Mouse (Mus musculus): Measurements from ENCODE around the gene Bpifa6. TPM values are rescaled to one million over a fixed set of nuclear protein-coding genes. Genes with fewer than 3 reads are reported as not detected.

Gene Bpifa6
- total RNA-seq, 1 experiment: not detected

GRCm38 (mm10) chr2:153962821-153963331, 11.9 kb upstream of the Bpifa6 start:
- DNase-seq (ENCODE audit: low read depth, low spot score): no peak
- Histone ChIP-seq H3K4me1 (ENCODE audit: control insufficient read depth in 2 of 2, insufficient read depth in 2 of 2, low read length in 2 of 2, poor library complexity in 1 of 2) (no peaks in the 10 kb centered on the region), H3K27ac (ENCODE audit: insufficient read depth, low read depth, low read length, poor library complexity, severe bottlenecking) (no peak overlapping the region), H3K36me3 (ENCODE audit: control insufficient read depth, insufficient read depth, low read length, poor library complexity, severe bottlenecking) (no peaks in the 10 kb centered on the region), H3K9ac (ENCODE audit: insufficient read depth, low read depth, low read length, poor library complexity, severe bottlenecking) (no peak overlapping the region), H3K9me3 (ENCODE audit: control insufficient read depth, insufficient read depth, low read depth, low read length) (no peaks in the 10 kb centered on the region), H3K4me3 (ENCODE audit: insufficient read depth in 1 of 2, low read depth in 1 of 2, low read length in 2 of 2, poor library complexity in 1 of 2, severe bottlenecking in 1 of 2) (no peak overlapping the region)
- in situ Hi-C loops (cut with MboI; ENCODE audit: low sequenced_read_pairs in 2 of 2, unreplicated experiment in 2 of 2): no loop called here
- TF ChIP-seq MAFK (IDR thresholded peaks at IDR 0.05; ENCODE audit: insufficient read depth, low read depth, low read length): no peak
- no peak for TF ChIP-seq CHD2 (IDR thresholded peaks at IDR 0.05; ENCODE audit: low read depth, low read length)
- TF ChIP-seq HCFC1 (IDR thresholded peaks at IDR 0.05; ENCODE audit: borderline replicate concordance, insufficient read depth, low read length): no peak
- TF ChIP-seq ZC3H11A (IDR thresholded peaks at IDR 0.05; ENCODE audit: borderline replicate concordance, low read depth, low read length): no peak
- TF ChIP-seq ZNF384 (IDR thresholded peaks at IDR 0.05; ENCODE audit: low read depth, low read length): no peak

- TF ChIP-seq MAFK (IDR thresholded peaks at IDR 0.05; ENCODE audit: insufficient read depth, low read depth, low read length): no peak
- no peak for TF ChIP-seq HCFC1 (IDR thresholded peaks at IDR 0.05; ENCODE audit: borderline replicate concordance, insufficient read depth, low read length)
- no peak for TF ChIP-seq ZNF384 (IDR thresholded peaks at IDR 0.05; ENCODE audit: low read depth, low read length)
- no peak for TF ChIP-seq CHD2 (IDR thresholded peaks at IDR 0.05; ENCODE audit: low read depth, low read length)
- TF ChIP-seq ZC3H11A (IDR thresholded peaks at IDR 0.05; ENCODE audit: borderline replicate concordance, low read depth, low read length): no peak
- Histone ChIP-seq H3K4me3 (ENCODE audit: insufficient read depth in 1 of 2, low read depth in 1 of 2, low read length in 2 of 2, poor library complexity in 1 of 2, severe bottlenecking in 1 of 2) (no peak overlapping the region), H3K4me1 (ENCODE audit: control insufficient read depth in 2 of 2, insufficient read depth in 2 of 2, low read length in 2 of 2, poor library complexity in 1 of 2) (no peaks in the 10 kb centered on the region), H3K9me3 (ENCODE audit: control insufficient read depth, insufficient read depth, low read depth, low read length) (no peaks in the 10 kb centered on the region), H3K36me3 (ENCODE audit: control insufficient read depth, insufficient read depth, low read length, poor library complexity, severe bottlenecking) (no peaks in the 10 kb centered on the region), H3K27ac (ENCODE audit: insufficient read depth, low read depth, low read length, poor library complexity, severe bottlenecking) (no peak overlapping the region), H3K9ac (ENCODE audit: insufficient read depth, low read depth, low read length, poor library complexity, severe bottlenecking) (no peak overlapping the region)
- in situ Hi-C loops (cut with MboI; ENCODE audit: low sequenced_read_pairs in 2 of 2, unreplicated experiment in 2 of 2): no loop called here
- no peak for DNase-seq (ENCODE audit: low read depth, low spot score)
These were observed 11.4 kb upstream of the Bpifa6 start for GRCm38 (mm10) chr2:153963334-153963733.

- TF ChIP-seq CHD2 (IDR thresholded peaks at IDR 0.05; ENCODE audit: low read depth, low read length) (no peak), HCFC1 (IDR thresholded peaks at IDR 0.05; ENCODE audit: borderline replicate concordance, insufficient read depth, low read length) (no peak), MAFK (IDR thresholded peaks at IDR 0.05; ENCODE audit: insufficient read depth, low read depth, low read length) (no peak), ZC3H11A (IDR thresholded peaks at IDR 0.05; ENCODE audit: borderline replicate concordance, low read depth, low read length) (no peak), ZNF384 (IDR thresholded peaks at IDR 0.05; ENCODE audit: low read depth, low read length) (no peak)
- no peaks in the 10 kb centered on the region for H3K36me3 ChIP-seq (ENCODE audit: control insufficient read depth, insufficient read depth, low read length, poor library complexity, severe bottlenecking)
- no peak overlapping the region for H3K9ac ChIP-seq (ENCODE audit: insufficient read depth, low read depth, low read length, poor library complexity, severe bottlenecking)
- H3K4me3 ChIP-seq (ENCODE audit: insufficient read depth in 1 of 2, low read depth in 1 of 2, low read length in 2 of 2, poor library complexity in 1 of 2, severe bottlenecking in 1 of 2): no peak overlapping the region
- no peaks in the 10 kb centered on the region for H3K9me3 ChIP-seq (ENCODE audit: control insufficient read depth, insufficient read depth, low read depth, low read length)
- no peak for DNase-seq (ENCODE audit: low read depth, low spot score)
- no peaks in the 10 kb centered on the region for H3K4me1 ChIP-seq (ENCODE audit: control insufficient read depth in 2 of 2, insufficient read depth in 2 of 2, low read length in 2 of 2, poor library complexity in 1 of 2)
- in situ Hi-C loops (cut with MboI; ENCODE audit: low sequenced_read_pairs in 2 of 2, unreplicated experiment in 2 of 2): no loop called here
- H3K27ac ChIP-seq (ENCODE audit: insufficient read depth, low read depth, low read length, poor library complexity, severe bottlenecking): no peak overlapping the region
These were observed 4.5 kb upstream of the Bpifa6 start for GRCm38 (mm10) chr2:153970221-153970620.

GRCm38 (mm10) chr2:153995770-153996169, 21.0 kb downstream of the Bpifa6 start:
- Histone ChIP-seq H3K9me3 (ENCODE audit: control insufficient read depth, insufficient read depth, low read depth, low read length) (no peaks in the 10 kb centered on the region), H3K27ac (ENCODE audit: insufficient read depth, low read depth, low read length, poor library complexity, severe bottlenecking) (no peak overlapping the region), H3K9ac (ENCODE audit: insufficient read depth, low read depth, low read length, poor library complexity, severe bottlenecking) (no peak overlapping the region), H3K4me3 (ENCODE audit: insufficient read depth in 1 of 2, low read depth in 1 of 2, low read length in 2 of 2, poor library complexity in 1 of 2, severe bottlenecking in 1 of 2) (no peak overlapping the region), H3K36me3 (ENCODE audit: control insufficient read depth, insufficient read depth, low read length, poor library complexity, severe bottlenecking) (no peaks in the 10 kb centered on the region), H3K4me1 (ENCODE audit: control insufficient read depth in 2 of 2, insufficient read depth in 2 of 2, low read length in 2 of 2, poor library complexity in 1 of 2) (no peaks in the 10 kb centered on the region)
- TF ChIP-seq ZC3H11A (IDR thresholded peaks at IDR 0.05; ENCODE audit: borderline replicate concordance, low read depth, low read length) (no peak; the same call in 1 of the 2 replicates), CHD2 (IDR thresholded peaks at IDR 0.05; ENCODE audit: low read depth, low read length) (no peak), MAFK (IDR thresholded peaks at IDR 0.05; ENCODE audit: insufficient read depth, low read depth, low read length) (no peak), HCFC1 (IDR thresholded peaks at IDR 0.05; ENCODE audit: borderline replicate concordance, insufficient read depth, low read length) (no peak), ZNF384 (IDR thresholded peaks at IDR 0.05; ENCODE audit: low read depth, low read length) (no peak)
- peak; percentile 42 for DNase-seq (ENCODE audit: low read depth, low spot score)
- in situ Hi-C loops (cut with MboI; ENCODE audit: low sequenced_read_pairs in 2 of 2, unreplicated experiment in 2 of 2): no loop called here

- Histone ChIP-seq H3K9me3 (ENCODE audit: control insufficient read depth, insufficient read depth, low read depth, low read length) (no peaks in the 10 kb centered on the region), H3K27ac (ENCODE audit: insufficient read depth, low read depth, low read length, poor library complexity, severe bottlenecking) (no peak overlapping the region), H3K36me3 (ENCODE audit: control insufficient read depth, insufficient read depth, low read length, poor library complexity, severe bottlenecking) (no peaks in the 10 kb centered on the region), H3K4me3 (ENCODE audit: insufficient read depth in 1 of 2, low read depth in 1 of 2, low read length in 2 of 2, poor library complexity in 1 of 2, severe bottlenecking in 1 of 2) (no peak overlapping the region), H3K9ac (ENCODE audit: insufficient read depth, low read depth, low read length, poor library complexity, severe bottlenecking) (no peak overlapping the region), H3K4me1 (ENCODE audit: control insufficient read depth in 2 of 2, insufficient read depth in 2 of 2, low read length in 2 of 2, poor library complexity in 1 of 2) (no peaks in the 10 kb centered on the region)
- TF ChIP-seq MAFK (IDR thresholded peaks at IDR 0.05; ENCODE audit: insufficient read depth, low read depth, low read length): no peak
- no peak for TF ChIP-seq HCFC1 (IDR thresholded peaks at IDR 0.05; ENCODE audit: borderline replicate concordance, insufficient read depth, low read length)
- TF ChIP-seq CHD2 (IDR thresholded peaks at IDR 0.05; ENCODE audit: low read depth, low read length): no peak
- TF ChIP-seq ZC3H11A (IDR thresholded peaks at IDR 0.05; ENCODE audit: borderline replicate concordance, low read depth, low read length): no peak
- no peak for TF ChIP-seq ZNF384 (IDR thresholded peaks at IDR 0.05; ENCODE audit: low read depth, low read length)
- no peak for DNase-seq (ENCODE audit: low read depth, low spot score)
- in situ Hi-C loops (cut with MboI; ENCODE audit: low sequenced_read_pairs in 2 of 2, unreplicated experiment in 2 of 2): no loop called here
These were observed 25.8 kb downstream of the Bpifa6 start for GRCm38 (mm10) chr2:154000501-154000900.
